Mouse (Mus musculus): ENCODE data around the gene Pla2g4c.

The Pla2g4c gene

DNA sequence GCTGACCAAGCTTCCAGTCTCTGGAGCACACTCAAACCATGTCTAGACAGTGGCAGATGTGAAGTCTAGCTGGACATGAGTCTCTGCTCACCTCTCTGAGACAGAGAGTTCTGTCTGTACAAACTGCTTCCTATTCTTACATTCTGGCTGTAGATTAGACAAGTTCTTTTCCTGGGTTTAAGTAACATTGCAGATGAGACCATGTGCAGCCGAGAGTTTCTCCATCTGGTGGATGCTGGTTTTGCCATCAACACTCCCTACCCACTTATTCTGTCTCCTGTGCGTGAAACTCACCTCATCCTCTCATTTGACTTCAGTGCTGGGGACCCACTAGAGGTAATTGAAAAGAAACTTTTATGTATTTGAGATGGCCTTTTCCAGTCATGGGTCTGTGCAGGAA is 56.1 kb downstream of the Pla2g4c start:
- DNase-seq (ENCODE audit: low read depth): no peak

DNA sequence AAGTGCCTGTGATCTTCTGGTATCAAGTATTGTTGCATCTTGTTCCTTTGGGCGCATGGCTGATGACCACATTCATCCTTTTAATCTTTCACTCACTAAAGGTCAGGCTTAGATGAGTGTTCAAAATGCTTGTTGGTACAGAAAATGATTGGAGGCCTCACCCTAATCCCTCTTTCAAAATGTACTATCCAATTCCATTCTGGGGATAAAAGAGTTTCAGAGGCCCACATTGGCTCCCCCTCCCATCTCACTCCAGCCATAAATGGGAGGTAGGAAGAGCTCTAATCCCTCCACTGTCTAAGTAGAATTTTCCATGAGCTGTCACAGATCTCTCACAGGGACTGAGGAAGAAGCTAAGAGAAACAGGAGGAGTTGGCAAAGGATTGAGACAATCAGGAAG is 73.4 kb downstream of the Pla2g4c start, which contains the start of gene Cabp5:
Cabp5 (plus strand) TSS at position 301 of the 400 bp plus-strand sequence.
- DNase-seq (ENCODE audit: low read depth): no peak
